Mouse (Mus musculus): Measurements from ENCODE around the gene Bicdl2. TPM values are rescaled to one million over a fixed set of nuclear protein-coding genes. Genes with fewer than 3 reads are reported as not detected.

The Bicdl2 gene
- polyA plus RNA-seq (2016; fragmentation: Nextera tagmentation; extraction: Ambion mirVana): 1.4 and 2.0 TPM in 2 replicates

DNA sequence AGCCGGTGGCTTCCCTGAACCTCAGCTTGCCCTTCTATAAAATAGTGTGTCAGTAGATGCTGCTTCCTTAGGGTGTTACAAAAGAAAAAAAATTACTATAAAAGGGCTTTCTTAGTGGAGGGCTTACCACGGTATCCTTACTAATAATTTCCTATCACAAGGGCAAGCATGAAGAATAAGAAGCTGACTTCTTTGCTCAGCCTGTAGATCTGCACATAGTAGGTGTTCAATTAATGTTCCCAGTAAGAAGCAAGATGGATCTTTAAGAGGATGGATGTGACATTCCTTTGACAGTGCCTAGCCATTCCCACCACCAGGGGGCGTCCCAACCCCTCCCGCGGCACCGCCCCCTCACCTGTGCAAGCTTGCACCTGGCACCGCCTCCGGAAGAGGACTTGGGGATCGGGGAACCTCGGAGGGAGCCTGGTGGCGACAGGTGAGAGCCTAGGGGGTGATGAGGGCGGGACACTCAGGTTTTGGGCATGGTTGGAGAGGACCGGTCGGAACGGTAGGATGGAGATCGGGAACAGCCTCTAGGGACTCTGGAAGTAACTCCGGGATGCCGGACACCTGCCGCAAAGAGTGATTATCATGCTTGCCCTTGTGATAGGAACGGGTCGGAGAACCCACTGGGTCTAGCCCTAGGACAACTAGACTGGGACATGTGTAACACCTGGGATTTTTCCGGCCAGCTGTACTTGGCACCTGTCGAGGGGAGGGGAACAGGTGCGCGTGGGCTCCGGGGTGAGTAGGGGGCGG, at the start of gene Bicdl2:
Gene Bicdl2 (plus strand): TSS at position 390 of the 759 bp plus-strand sequence.
- Histone ChIP-seq H3K27me3 (ENCODE audit: low read depth, poor library complexity, severe bottlenecking) (peaks cover 52% of the 10 kb centered on the region), H3K27ac (no peak within 1 kb of the TSS), H3K9me3 (replicated peaks) (no peaks in the 10 kb centered on the region), H3K4me3 (peak within 1 kb of the TSS; percentile 6; the same call in 1 of the 2 replicates), H3K36me3 (no peaks in the 10 kb centered on the region), H3K4me1 (peaks cover 18% of the 10 kb centered on the region)
- 4% methylated on average over 27 of the region's 27 CpGs for WGBS
- peak; percentile 68 for DNase-seq (ENCODE audit: low spot score)

DNA sequence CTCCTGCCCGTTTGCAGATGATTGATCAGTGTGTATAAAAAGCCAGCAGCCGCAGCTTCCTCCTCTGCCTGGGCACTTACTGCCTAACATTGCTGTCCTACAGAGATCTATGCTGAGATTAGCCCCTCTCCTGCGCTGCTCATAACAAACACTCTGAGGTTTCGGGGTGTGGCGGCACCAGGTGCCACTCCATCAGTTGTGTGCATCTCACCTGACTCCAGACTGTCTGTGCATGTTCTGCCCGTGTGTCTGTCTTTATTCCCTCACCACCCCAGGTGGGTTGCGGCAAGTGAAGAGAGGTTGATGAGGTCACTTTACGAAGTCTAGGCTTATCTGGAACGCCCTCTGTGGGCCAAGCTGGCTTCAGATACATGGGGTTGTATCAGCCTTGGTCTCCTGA, 43.2 kb upstream of the Bicdl2 start:
- Histone ChIP-seq H3K36me3 (no peaks in the 10 kb centered on the region), H3K27ac (no peak overlapping the region), H3K27me3 (ENCODE audit: low read depth, poor library complexity, severe bottlenecking) (no peaks in the 10 kb centered on the region), H3K9me3 (replicated peaks) (no peaks in the 10 kb centered on the region), H3K4me1 (no peaks in the 10 kb centered on the region), H3K4me3 (no peak overlapping the region)
- DNase-seq (ENCODE audit: low spot score): no peak
- WGBS: 67% methylated on average over 9 of the region's 9 CpGs

DNA sequence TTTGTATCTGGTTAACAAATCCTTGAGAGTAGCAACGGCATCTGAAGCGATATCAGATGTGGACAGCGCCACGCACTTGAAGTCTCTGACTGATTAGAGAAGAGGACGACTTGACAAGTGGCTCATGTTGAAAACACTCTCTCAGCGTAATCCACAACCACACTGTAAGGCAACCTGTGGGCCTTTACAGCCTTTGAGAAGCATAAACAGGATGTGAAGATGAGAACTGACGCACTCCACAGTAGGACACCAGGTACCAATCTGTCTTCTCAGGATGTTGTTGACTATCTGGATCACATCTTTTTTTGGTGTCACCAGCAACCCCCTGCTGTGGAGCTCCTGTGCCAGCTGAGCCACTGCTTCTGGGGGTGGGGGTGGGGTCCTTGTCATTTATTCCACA, 40.0 kb upstream of the Bicdl2 start:
- Histone ChIP-seq H3K27me3 (ENCODE audit: low read depth, poor library complexity, severe bottlenecking) (no peaks in the 10 kb centered on the region), H3K9me3 (replicated peaks) (no peaks in the 10 kb centered on the region), H3K27ac (no peak overlapping the region), H3K4me3 (no peak overlapping the region), H3K36me3 (no peaks in the 10 kb centered on the region), H3K4me1 (no peaks in the 10 kb centered on the region)
- no peak for DNase-seq (ENCODE audit: low spot score)
- WGBS: 79% methylated on average over 7 of the region's 7 CpGs

DNA sequence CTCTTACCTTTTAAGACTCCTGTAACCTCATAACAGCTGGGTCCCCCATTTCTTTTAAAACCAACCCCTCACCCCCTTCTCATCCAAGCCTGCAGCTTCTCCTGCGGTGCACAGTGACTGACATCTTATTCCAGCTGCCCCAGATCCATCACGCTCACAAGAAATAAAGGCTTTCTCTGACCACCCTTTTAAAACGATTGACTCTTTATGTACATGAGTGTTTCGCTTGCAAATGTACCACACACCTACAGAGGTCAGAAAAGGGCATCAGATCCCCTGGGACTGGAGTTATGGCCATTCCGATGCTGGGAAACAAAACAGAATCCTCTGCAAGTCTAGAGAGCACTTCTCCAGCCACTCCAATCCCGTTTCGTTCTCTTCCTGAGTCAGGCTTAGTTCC, 32.5 kb upstream of the Bicdl2 start:
- Histone ChIP-seq H3K4me3 (no peak overlapping the region), H3K4me1 (peaks cover 9% of the 10 kb centered on the region), H3K9me3 (replicated peaks) (no peaks in the 10 kb centered on the region), H3K27ac (no peak overlapping the region), H3K27me3 (ENCODE audit: low read depth, poor library complexity, severe bottlenecking) (peaks cover 12% of the 10 kb centered on the region), H3K36me3 (no peaks in the 10 kb centered on the region)
- DNase-seq (ENCODE audit: low spot score): no peak
- WGBS: 43% methylated on average over 7 of the region's 7 CpGs

DNA sequence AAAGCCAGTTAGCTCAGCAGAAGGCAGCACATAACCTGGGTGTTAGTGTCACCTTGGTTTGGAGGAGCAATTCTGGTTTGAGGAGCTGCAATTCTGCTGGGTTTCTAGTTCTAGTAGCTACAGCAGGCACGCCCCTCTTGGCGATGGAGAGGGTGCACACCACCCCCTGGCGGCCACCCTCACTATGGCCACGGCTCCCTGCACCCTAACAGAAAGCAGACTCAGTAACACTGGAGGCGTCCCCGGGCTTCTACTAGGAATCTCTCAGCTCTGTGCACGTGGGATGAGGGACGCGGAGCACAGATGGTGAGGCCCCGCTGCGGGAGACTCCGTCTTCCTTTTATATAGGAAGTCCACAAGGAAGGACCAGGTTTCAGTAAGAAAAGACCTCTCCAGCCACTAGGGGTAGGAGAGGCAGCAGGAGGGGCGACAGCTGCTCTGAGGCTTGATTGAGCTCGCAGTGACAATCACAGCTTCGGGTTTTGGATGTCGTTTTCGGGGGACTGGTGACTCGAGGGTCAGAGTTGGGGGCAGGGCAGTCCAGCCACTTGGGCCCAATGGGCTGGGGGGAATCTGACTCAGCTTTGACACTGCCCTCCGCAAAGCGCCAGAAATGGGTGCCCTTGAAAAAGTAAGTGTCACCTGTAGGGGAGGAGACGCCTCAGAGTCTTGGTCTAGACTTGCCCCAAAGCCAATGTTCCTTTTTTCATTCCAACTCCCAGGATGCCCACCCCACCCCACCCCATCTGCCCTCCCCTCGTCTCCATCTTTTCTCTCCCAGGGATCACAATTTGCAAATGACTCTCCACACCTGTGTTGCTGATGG, 29.9 kb upstream of the Bicdl2 start:
- peaks cover 9% of the 10 kb centered on the region for H3K4me1 ChIP-seq
- no peaks in the 10 kb centered on the region for H3K36me3 ChIP-seq
- no peak overlapping the region for H3K27ac ChIP-seq
- no peaks in the 10 kb centered on the region for H3K9me3 ChIP-seq (replicated peaks)
- peak; percentile 87 for DNase-seq (ENCODE audit: low spot score)
- peak overlapping the region; percentile 36 for H3K4me3 ChIP-seq
- 18% methylated on average over 22 of the region's 22 CpGs for WGBS
- H3K27me3 ChIP-seq (ENCODE audit: low read depth, poor library complexity, severe bottlenecking): peaks cover 12% of the 10 kb centered on the region

DNA sequence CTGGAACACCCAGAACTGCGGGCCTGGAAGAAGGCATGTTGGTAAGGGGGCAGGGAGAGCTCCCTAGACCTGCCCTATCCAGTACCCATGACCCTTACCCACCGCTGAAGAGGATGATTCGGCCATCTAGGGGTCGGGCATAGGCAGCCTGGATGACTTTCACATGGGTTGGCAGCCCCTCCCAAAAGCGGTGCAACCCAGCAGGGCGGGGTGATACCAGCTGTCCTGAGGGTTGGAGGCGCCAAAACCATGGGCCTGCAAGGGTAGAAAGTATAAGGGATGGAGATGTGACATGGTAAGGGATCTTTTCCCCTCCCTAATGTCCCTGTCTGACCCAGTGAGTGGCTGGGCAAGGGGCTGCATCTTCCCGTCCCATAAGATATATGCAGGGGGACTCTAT, 29.1 kb upstream of the Bicdl2 start:
- H3K27me3 ChIP-seq (ENCODE audit: low read depth, poor library complexity, severe bottlenecking): peaks cover 12% of the 10 kb centered on the region
- no peak overlapping the region for H3K4me3 ChIP-seq
- WGBS: 80% methylated on average over 8 of the region's 8 CpGs
- no peaks in the 10 kb centered on the region for H3K36me3 ChIP-seq
- H3K9me3 ChIP-seq (replicated peaks): no peaks in the 10 kb centered on the region
- peaks cover 9% of the 10 kb centered on the region for H3K4me1 ChIP-seq
- DNase-seq (ENCODE audit: low spot score): no peak
- no peak overlapping the region for H3K27ac ChIP-seq

DNA sequence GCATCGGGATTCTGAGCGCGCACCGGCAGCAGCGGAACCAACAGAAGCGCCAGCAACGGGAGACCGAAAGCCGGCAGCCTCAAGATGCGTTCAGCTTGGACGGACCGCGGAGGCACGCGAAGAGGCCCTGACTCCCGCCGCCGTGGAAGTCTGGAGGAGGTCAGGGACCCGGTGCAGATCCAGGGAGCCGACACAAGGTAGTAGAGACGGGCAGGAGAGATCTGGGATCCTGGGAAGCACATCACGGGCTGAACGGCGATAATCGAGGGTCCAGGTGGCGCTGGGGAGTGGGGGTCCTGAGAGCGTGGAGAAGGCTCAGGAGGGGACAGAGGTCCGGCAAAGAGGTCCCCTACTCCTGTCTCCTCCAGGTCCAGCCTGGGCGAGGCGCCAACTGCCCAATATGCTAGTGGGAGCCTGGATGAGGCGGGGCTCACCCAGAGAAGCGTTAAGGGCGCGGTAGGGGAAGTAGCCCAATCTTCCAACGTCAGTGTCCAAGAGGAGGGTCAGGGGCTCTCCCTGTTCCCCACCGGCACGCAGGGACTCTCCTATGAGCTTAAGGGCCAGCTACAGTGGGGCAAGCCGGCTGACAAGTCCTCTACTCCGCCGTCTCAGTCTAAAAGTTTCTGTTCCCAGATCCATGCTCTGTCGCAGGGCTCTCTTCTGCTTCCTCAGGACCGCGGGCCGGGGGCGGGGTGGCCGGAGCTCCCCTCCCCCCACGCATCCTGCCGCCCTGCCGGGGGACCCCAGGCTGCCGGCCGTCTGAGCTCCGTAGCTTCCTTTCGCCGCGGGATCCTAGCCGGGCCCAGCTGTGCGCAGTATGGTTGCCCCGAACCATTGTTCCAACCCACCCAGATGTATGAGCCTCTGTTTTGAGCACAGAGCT, 15.5 kb upstream of the Bicdl2 start, which contains the start of gene Mmp25:
Gene Mmp25 (minus strand): TSS at position 665 of the 883 bp plus-strand sequence.
- Histone ChIP-seq H3K9me3 (replicated peaks) (no peaks in the 10 kb centered on the region), H3K27me3 (ENCODE audit: low read depth, poor library complexity, severe bottlenecking) (peaks cover 49% of the 10 kb centered on the region), H3K27ac (peak within 1 kb of the TSS; percentile 77), H3K4me1 (peaks cover 13% of the 10 kb centered on the region), H3K4me3 (peak within 1 kb of the TSS; percentile 60), H3K36me3 (no peaks in the 10 kb centered on the region)
- under 1% methylated on average over 58 of the region's 58 CpGs for WGBS
- DNase-seq (ENCODE audit: low spot score): peak; percentile 69

DNA sequence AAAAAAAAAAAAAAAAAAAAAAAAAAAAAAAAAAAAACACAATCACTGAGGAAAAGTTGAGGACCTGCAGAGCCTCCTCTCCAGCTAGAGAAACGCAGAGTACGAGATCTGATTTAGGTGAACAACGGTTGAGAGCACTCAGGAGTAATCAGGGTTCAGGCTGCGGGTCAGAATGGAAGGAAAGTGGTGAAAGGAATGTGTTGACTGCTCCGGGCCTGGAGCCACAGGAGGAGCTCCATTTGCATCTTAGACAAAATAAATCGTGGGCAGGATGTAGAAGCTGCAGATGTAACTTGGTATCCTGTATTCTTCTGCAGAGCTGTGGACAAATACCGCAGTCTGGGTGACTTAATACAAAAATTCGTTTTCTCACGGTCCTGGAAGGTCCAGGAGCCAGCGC, 14.4 kb upstream of the Bicdl2 start:
- 36% methylated on average over 10 of the region's 10 CpGs for WGBS
- Histone ChIP-seq H3K36me3 (no peaks in the 10 kb centered on the region), H3K4me3 (no peak overlapping the region), H3K27me3 (ENCODE audit: low read depth, poor library complexity, severe bottlenecking) (peaks cover 49% of the 10 kb centered on the region), H3K27ac (no peak overlapping the region), H3K4me1 (peaks cover 13% of the 10 kb centered on the region), H3K9me3 (replicated peaks) (no peaks in the 10 kb centered on the region)
- DNase-seq (ENCODE audit: low spot score): no peak

DNA sequence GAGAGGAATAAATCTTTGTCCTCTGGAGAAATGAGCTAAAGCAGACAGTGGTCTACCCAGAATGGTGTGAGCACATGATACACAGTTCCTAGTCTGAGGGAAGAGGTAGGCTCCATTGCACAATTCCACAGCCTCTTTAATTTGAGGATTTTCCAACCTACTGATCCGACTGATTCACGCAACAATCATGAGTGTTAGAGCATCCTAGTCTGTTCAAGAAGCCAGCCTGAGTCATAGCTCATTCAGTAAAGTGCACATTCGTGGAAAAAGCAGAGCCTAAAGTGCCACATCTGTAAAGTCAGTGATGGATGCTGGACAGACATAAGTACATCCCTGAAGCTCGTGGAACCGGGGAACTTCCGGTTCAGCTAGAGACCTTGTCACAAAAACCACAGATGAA, 8.9 kb upstream of the Bicdl2 start:
- no peak for DNase-seq (ENCODE audit: low spot score)
- peaks cover 10% of the 10 kb centered on the region; the same call in 1 of the 2 replicates for H3K27me3 ChIP-seq (ENCODE audit: low read depth, poor library complexity, severe bottlenecking)
- 84% methylated on average over 6 of the region's 6 CpGs for WGBS

DNA sequence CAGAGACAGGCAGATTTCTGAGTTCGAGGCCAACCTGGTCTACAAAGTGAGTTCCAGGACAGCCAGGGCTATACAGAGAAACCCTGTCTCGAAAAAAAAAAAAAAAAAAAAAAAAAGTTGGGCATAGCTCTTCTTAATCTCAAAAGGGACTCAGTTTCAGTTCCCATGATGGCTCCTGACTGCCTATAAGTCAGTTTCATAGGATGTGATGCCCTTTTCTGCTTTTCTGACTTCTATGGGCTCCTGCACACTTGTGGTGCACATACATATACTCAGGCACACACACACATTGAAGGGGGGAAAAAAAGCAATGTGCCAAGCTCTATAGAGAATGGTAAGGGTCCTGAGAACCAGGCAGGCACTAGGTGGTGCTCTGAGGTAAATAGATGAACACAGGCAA, 7.0 kb upstream of the Bicdl2 start:
- H3K27me3 ChIP-seq (ENCODE audit: low read depth, poor library complexity, severe bottlenecking): no peaks in the 10 kb centered on the region; the same call in 1 of the 2 replicates
- no peak overlapping the region for H3K27ac ChIP-seq
- WGBS: 82% methylated on average over 2 of the region's 2 CpGs
- no peaks in the 10 kb centered on the region for H3K4me1 ChIP-seq
- H3K4me3 ChIP-seq: no peak overlapping the region
- no peaks in the 10 kb centered on the region for H3K36me3 ChIP-seq
- no peak for DNase-seq (ENCODE audit: low spot score)
- H3K9me3 ChIP-seq (replicated peaks): no peaks in the 10 kb centered on the region

More for the DNA sequence above, 8.9 kb upstream of the Bicdl2 start:
- Histone ChIP-seq H3K4me1 (no peaks in the 10 kb centered on the region), H3K9me3 (replicated peaks) (no peaks in the 10 kb centered on the region), H3K4me3 (no peak overlapping the region), H3K27ac (no peak overlapping the region), H3K36me3 (no peaks in the 10 kb centered on the region)

DNA sequence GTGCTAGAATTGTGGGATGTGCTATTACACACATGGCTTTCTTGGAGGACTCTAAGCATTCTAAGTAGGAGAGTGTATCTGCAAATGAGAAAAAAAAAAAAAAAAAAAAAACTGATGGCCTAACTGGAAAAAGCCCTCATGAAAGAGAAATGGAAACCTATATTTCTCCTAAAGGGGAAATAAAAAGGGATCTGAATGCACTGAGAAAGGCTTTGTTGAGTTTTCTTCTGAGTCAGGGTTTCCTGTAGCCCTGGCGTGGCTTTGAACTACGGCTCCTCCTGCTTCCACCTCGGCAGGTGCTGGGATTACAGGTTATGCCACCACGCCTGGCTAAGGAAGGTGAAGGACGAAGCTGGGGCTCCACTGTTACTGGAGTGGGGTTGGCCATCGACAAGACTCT, 6.3 kb upstream of the Bicdl2 start:
- DNase-seq (ENCODE audit: low spot score): no peak
- WGBS: 52% methylated on average over 6 of the region's 6 CpGs
- H3K4me3 ChIP-seq: no peak overlapping the region
- no peaks in the 10 kb centered on the region for H3K4me1 ChIP-seq
- no peaks in the 10 kb centered on the region for H3K36me3 ChIP-seq
- peaks cover 3% of the 10 kb centered on the region; the same call in 1 of the 2 replicates for H3K27me3 ChIP-seq (ENCODE audit: low read depth, poor library complexity, severe bottlenecking)
- no peak overlapping the region for H3K27ac ChIP-seq
- H3K9me3 ChIP-seq (replicated peaks): no peaks in the 10 kb centered on the region

DNA sequence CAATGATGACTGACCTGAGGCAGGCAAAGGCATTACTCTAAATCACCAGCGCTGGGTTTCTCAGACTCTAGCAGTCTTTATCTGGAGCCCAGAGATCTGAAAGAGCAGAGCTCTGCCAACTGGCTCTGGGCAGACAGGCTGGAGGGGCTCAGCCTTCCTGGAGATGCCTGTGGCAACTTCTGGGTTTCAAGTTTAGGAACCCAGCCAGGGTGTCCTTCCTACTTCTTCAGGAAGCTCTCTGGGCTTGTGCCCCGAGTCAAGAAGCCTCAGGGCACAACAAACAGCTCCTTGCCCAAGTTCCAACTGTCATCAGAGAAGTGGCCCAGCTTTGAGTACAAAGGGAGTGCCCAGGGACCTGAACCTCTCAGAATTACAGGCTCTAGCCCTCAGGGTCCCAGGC, 5.9 kb upstream of the Bicdl2 start:
- Histone ChIP-seq H3K27me3 (ENCODE audit: low read depth, poor library complexity, severe bottlenecking) (peaks cover 7% of the 10 kb centered on the region), H3K4me3 (no peak overlapping the region), H3K36me3 (no peaks in the 10 kb centered on the region), H3K4me1 (no peaks in the 10 kb centered on the region), H3K27ac (no peak overlapping the region), H3K9me3 (replicated peaks) (no peaks in the 10 kb centered on the region)
- WGBS: 65% methylated on average over 2 of the region's 2 CpGs
- DNase-seq (ENCODE audit: low spot score): no peak

All from limb, embryonic 10.5 days (tissue).